Mouse (Mus musculus): ENCODE results near the gene Mettl4.

The Mettl4 gene

DNA sequence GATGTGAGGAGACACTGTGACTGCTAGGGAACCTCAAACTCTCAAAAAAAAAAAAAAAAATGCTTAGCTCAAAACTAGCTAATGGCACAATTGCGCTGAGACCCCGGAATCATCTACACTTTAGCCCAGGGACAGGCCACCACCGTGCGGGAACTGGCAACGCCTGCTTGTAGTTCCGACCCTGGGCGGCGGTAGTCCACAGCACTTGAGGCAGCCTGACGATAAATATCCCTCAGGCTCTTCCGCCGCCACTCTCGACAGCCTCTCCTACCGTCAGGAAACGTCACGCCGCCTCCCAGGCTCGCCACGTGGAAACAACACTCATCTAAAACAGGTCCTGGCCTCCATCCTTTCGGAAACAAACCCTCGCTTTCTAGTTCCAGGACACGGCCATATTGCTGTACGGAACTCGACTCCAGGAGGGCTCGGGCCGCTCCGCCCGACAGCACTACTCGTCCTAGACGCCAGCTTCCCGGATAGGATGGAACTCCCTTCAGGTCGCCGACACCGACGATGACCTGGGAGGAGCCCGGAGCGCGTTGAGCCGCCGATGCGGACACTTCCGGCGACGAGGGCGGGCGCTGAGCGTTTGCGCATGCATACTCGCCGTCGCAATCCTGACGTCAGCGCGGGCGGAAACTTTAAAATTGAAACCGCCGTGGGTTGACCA, at the start of gene Mettl4:
Mettl4 (minus strand) TSS at position 554 of the 670 bp plus-strand sequence.
- peak; percentile 93 to 94 for DNase-seq (ENCODE audit: low spot score in 2 of 2)

DNA sequence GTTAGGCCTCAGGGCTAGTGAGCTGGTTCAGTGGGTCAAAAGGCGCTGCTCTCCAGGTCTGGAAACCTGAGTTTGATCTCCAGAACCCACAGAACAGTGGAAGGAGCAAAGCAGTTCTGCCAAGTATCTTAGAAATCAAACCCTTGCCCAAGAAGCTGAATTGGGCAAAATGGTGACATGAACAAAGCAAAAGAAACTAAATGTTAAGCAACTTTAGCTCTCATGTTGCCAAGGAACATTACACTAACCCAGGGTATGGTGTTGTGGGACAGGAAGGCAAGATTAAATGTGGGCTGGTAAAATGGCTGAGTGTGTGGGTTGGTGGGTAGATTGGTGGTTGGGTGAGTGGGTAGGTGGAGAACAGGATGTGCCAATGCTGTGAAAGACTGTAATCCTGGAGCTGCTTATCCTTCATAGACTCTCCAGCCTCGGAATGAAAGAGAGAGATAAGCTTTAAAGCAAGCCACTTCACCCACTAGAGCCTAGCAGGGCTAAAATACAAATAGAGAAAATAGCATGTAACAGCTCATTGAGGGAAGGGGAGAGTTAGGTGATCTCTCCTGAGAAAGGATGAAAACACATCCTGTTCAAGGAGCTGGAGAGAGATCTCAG, 29.2 kb upstream of the Mettl4 start:
- no peak for DNase-seq (ENCODE audit: low spot score in 2 of 2)

DNA sequence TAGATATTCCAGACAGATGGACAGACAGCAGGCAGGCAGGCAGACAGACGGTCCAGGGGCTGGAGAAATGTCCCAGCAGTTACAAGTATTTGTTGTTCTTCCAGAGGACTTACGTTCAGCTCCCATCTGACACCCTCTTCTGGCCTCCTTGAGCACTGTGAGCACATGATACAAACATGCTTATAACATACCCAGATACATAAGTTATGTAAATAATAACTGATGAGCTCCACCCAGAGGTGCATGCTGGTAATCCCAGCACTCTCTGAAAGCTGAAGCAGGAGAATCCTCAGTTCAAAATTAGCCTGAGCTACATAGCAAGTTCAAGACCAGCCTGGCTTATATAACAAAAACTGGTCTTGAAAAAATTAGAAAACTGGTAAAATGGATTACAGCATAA, 18.7 kb upstream of the Mettl4 start:
- DNase-seq (ENCODE audit: low spot score in 2 of 2), result no peak

DNA sequence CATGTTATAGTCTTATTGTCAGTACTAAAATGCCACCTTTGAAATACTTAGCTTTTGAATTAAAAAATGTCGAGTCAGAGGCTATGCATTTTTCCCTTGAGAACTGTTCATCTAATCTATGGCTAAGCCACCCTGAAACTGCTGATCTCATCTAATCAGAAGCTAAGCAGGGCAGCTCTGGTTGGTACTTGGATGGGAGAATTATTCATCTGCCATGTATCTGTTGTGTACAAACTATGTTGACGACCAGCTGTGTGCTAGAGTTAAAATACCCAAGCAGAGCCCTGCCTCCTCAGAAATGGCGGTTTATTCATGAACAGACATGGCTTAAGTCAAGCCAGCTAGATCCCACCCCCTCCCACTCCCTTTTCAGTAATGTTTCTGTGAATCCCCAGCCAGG, 14.9 kb upstream of the Mettl4 start:
- DNase-seq (ENCODE audit: low spot score in 2 of 2), result no peak

DNA sequence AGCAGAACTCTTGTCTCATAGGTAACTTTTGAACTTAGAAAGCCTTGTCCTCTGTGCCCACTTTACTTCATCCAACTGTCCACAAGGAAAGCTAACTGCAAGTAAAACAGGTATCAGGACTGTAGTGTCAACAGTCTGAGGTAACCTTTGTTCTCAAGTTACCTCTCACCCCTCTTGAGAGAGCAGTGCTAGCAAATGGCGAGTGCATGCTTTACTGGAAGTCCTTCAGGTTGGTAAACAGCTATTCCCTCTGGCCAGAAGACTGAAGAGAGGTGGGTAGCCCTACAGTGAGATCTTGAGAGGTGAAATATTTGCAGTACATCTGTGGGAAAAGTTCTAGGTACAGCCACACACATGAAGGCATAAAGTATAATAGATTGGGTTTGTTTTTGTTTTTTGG, 14.2 kb upstream of the Mettl4 start:
- no peak for DNase-seq (ENCODE audit: low spot score in 2 of 2)

DNA sequence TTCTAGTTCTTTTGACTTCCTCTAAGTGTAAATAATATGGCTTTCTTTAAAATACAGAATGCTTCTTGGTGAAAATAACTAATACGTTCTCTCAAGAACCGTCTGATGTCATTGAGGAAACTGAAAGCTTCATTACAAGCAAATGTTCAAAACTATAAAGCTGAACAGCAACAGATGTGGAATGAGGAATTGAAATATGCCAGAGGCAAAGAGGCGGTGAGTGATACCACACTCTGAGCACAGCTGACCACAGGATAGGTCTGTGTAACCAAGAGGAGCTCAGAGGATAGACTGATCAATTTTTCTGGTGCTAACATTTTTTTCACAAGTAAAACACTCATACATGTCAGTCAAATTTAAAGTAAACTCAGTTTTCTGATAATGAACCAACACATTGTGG, 12.6 kb upstream of the Mettl4 start:
- no peak for DNase-seq (ENCODE audit: low spot score in 2 of 2)

DNA sequence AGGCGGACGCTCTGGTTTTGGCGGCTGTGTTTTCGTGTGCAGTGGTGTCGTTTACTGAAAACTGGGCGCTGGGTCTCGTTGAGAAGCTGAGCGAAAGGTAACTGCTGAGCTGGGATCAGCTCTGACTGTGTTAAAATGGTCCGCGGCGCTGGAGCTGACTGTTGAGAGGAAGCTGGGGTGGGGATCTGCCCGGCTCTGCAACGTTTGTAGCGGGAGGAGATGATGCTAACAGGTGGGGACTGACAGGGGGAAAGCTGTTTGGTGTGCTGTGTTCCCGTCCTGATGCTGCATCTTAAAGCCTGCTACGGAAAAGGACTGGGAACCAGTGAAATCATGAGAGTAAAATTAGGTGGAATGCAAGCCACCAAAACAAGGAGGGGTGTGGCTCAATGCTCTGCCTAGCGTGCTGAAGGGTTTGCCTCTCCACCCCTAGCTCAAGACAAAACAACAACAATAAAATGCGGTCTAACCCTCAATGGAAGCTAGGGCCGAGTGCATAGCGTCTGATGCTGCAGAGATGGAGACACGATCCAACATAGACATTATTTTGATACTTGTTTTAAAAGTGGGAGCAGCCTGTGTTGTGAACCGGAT, 414 bp upstream of the Mettl4 start:
- no peak for DNase-seq (ENCODE audit: low spot score in 2 of 2)

DNA sequence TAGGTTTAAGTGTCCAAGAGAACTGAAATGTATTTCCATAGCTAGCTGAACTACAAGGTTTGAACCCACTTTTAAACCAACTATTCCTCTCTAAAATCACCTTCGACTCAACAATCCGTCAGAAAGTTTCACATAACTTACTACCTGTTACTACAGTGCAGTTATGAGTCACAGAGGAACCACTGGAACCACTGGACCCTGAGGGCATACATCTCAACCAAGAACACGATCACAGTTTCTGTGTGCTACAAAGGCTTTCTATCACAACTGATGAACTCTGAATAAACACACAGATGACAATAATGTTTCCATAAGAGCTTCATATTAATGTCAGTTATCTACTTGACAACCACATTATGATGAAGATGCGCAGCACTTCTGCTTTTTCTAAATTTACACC, 11.6 kb downstream of the Mettl4 start:
- DNase-seq (ENCODE audit: low spot score in 2 of 2), result no peak

DNA sequence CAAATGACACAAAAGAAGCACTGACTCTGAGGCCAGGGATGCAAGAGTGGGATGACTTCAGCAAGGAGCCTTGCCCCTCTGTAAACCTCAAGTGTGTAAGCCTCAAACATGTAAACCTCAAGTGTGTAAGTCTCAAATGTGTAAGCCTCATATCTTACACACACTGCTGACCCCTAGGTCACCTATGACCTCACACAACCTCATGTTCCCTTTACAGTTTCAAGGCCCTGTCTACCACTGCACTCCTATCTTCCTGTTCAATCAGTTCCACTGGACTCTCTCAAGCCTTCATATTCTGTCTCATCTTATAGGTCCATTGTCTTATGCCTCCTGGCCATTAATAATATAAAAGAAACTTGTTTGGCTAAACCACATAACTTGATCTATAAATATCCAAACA, 13.9 kb downstream of the Mettl4 start:
- no peak for DNase-seq (ENCODE audit: low spot score in 2 of 2)

DNA sequence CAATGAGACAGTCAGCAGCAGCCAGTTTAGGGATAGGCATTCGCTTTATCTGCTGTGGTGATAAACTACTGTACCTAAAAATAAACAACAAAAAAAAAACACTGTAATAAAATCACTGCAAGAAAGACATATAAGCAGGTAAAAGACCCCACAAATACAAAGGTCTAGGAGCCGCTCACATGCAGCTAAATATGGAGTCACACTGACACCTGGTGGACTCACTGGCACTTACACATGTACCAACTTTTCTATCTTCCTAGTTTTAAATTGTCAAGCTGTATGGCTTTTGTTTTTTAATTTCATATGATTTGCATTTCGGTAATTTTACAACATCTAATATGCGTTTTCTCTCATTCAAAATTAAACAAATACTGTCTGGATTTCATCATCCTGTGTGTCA, 14.4 kb downstream of the Mettl4 start:
- peak; percentile 43 to 44 for DNase-seq (ENCODE audit: low spot score in 2 of 2)

DNA sequence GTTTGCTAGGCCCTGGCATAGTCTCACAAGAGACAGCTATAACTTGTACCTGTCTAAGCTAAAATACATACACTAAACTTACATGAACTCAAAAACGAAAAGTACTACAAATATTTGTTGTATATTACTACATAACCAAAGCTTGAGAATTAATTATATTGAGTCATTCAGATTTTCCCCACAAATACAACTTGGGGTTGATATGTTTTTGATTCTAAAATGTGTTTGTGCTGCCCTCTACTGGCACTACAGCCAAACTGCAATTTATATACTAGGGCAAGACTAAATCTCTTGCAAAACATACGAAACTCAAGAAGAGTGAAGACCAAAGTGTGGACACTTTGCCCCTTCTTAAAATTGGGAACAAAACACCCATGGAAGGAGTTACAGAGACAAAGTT, 19.4 kb downstream of the Mettl4 start:
- DNase-seq (ENCODE audit: low spot score in 2 of 2), result peak; percentile 64 to 69

DNA sequence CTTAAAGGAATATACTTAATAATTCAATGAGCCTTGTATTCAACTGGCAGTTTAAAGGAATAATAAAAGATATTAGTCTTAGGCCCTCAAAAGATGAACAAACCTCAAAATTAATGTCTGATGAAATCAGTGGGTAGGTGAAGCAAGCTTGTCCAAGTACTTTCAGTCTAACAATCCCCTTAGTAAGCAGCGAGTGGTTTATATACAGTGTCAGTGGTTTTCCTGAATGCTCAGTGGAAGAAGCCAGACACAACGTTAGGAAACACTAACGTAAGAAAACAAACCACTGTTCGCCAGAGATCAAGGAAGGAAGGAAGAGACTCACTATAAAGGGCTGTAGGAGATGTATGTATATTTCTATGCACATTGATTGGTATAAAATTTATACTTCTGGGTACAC, 23.1 kb downstream of the Mettl4 start:
- DNase-seq (ENCODE audit: low spot score in 2 of 2), result no peak

DNA sequence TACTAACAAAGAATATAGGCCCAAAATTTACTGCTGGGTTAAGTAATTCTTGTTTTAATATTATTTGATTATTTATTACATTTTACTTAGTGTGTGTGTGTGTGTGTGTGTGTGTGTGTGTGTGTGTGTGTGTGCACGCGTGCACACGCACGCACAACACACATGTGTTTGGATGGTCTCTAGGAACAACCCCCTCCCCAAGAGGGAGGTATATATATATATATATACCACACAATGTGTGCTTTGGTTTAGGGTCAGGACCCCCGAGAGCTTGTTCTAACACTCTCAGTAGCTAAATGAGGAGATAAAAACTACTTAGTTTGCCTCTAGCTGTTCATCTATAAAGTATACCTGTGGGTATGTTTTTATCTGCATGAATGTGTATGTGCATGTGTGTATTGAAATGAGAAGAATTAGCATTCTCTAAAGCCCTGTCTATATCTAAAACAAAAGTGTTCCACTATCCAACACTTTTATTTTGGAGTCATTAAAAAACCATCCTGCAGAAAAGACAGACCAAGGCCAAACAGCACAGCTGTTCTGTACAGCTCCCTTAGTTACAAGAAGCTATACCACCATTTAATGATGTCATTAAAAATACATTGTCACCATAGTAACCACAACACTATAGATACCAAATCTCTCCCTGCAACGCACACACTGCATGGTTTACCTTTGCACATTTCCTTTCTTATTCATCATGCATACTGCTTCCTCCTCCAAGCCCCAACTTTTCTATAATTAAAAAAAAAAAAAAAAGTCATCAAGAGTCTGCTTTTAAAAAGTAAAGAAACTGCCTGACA, 76.1 kb downstream of the Mettl4 start:
- DNase-seq (ENCODE audit: low spot score in 2 of 2), result no peak
